21 mouse cellular contexts compared by ENCODE assay signal in genomic region chr14:98864001-98864400, GRCm38 (mm10).
DNase-seq lines count a peak whose midpoint lies in the region; ATAC-seq and TF ChIP-seq lines count a peak whose summit lies in the region.
"Had no signal": no experiment of that assay in that cellular context is flagged by ENCODE, and none has a peak within 500 bp of the region (broad histone marks: within the 10 kb centered on the region; RNA-seq: fewer than 3 reads in every experiment).

No protein-coding gene starts in this region.

- H3K4me1 ChIP-seq in limb, embryonic 12.5 days (replicated peaks): peaks cover 17% of the 10 kb centered on the region
- peaks cover 14% of the 10 kb centered on the region; the same call in 1 of the 2 replicates for H3K4me1 ChIP-seq in limb, embryonic 10.5 days
- no peaks in the 10 kb centered on the region for H3K4me1 ChIP-seq in thymus, adult 2 months (replicated peaks; ENCODE audit: control insufficient read depth, insufficient read depth, low read length)
- H3K4me1 ChIP-seq: forebrain, embryonic 15.5 days; heart, embryonic 10.5 days; liver, embryonic 13.5 days; stomach, embryonic 15.5 days had no signal

- peaks cover 7% of the 10 kb centered on the region for H3K27me3 ChIP-seq in limb, embryonic 12.5 days
- peaks cover 13% of the 10 kb centered on the region; the same call in 1 of the 2 replicates for H3K27me3 ChIP-seq in limb, embryonic 10.5 days (ENCODE audit: low read depth, poor library complexity, severe bottlenecking)
- H3K27me3 ChIP-seq in thymus, adult 2 months (ENCODE audit: control insufficient read depth, insufficient read depth, low read length): no peaks in the 10 kb centered on the region
- H3K27me3 ChIP-seq: CH12.LX; liver, embryonic 13.5 days; stomach, embryonic 15.5 days had no signal

- no peaks in the 10 kb centered on the region for H3K9me3 ChIP-seq in limb, embryonic 12.5 days
- no peaks in the 10 kb centered on the region for H3K9me3 ChIP-seq in limb, embryonic 10.5 days (replicated peaks)
- H3K9me3 ChIP-seq: forebrain, embryonic 15.5 days; heart, embryonic 10.5 days; hindbrain, embryonic 10.5 days; liver, embryonic 13.5 days; midbrain, embryonic 10.5 days; stomach, embryonic 15.5 days had no signal

- H3K27ac ChIP-seq in limb, embryonic 12.5 days: no peak overlapping the region
- no peak overlapping the region for H3K27ac ChIP-seq in limb, embryonic 10.5 days
- no peak overlapping the region for H3K27ac ChIP-seq in thymus, adult 2 months (ENCODE audit: control insufficient read depth, insufficient read depth, low read length)
- H3K27ac ChIP-seq: forebrain, embryonic 15.5 days; heart, embryonic 10.5 days; hindbrain, embryonic 10.5 days; hindbrain, postnatal 0 days; liver, embryonic 13.5 days; midbrain, embryonic 10.5 days; stomach, embryonic 15.5 days had no signal

- no peak for DNase-seq in limb, embryonic 10.5 days (ENCODE audit: low spot score)
- peak; percentile 82 for DNase-seq in kidney, adult 9 months
- DNase-seq in kidney, postnatal 25 days: peak; percentile 53 to 67
- no peak for DNase-seq in thymus, adult 2 months
- DNase-seq in layer of hippocampus, postnatal 14 days (ENCODE audit: low spot score in 2 of 2): no peak
- no peak for DNase-seq in thymus, postnatal 0 days (ENCODE audit: low spot score)
- DNase-seq: cerebellum, adult 2 months; cerebellum, postnatal 36 days; gastrocnemius, postnatal 25 days; liver, embryonic 13.5 days; right cerebral cortex, postnatal 25 days had no signal

- H3K4me3 ChIP-seq in limb, embryonic 12.5 days (replicated peaks): no peak overlapping the region
- no peak overlapping the region for H3K4me3 ChIP-seq in limb, embryonic 10.5 days
- H3K4me3 ChIP-seq in thymus, adult 2 months (ENCODE audit: control insufficient read depth, insufficient read depth, low read length): no peak overlapping the region
- H3K4me3 ChIP-seq: erythroblast, embryonic 14.5 days; forebrain, embryonic 15.5 days; heart, embryonic 10.5 days; hindbrain, embryonic 10.5 days; liver, embryonic 13.5 days; midbrain, embryonic 10.5 days; stomach, embryonic 15.5 days had no signal

- TF ChIP-seq CTCF in thymus, adult 2 months (IDR thresholded peaks at IDR 0.05; ENCODE audit: borderline replicate concordance, control insufficient read depth, extremely low read depth, insufficient read depth, low read length, poor library complexity): no peak

- ATAC-seq in limb, embryonic 12.5 days (ENCODE audit: insufficient number of reproducible peaks, insufficient read depth, low FRiP score, low TSS enrichment, low read depth): no peak
- 0 out of 2 replicates have a peak, but pooled peaks have one; percentile 30 for ATAC-seq in granulocyte monocyte progenitor cell, adult 5-6 weeks (replicated peaks; ENCODE audit: poor library complexity, severe bottlenecking)
- ATAC-seq: forebrain, embryonic 15.5 days; hindbrain, postnatal 0 days had no signal

- TF ChIP-seq POLR2A in thymus, adult 2 months (IDR thresholded peaks at IDR 0.05; ENCODE audit: control insufficient read depth, extremely low read depth, insufficient read depth, low read length, poor library complexity): no peak

- no peak overlapping the region for H3K9ac ChIP-seq in limb, embryonic 12.5 days (replicated peaks)
- H3K9ac ChIP-seq: forebrain, embryonic 15.5 days; liver, embryonic 13.5 days; stomach, embryonic 15.5 days had no signal

- WGBS in limb, embryonic 12.5 days: 70% methylated on average over 6 of the region's 6 CpGs
- 88% methylated on average over 6 of the region's 6 CpGs for WGBS in limb, embryonic 10.5 days
- 87% methylated on average over 6 of the region's 6 CpGs for WGBS in thymus, adult 2 months

- H3K4me2 ChIP-seq in limb, embryonic 12.5 days: 0 out of 2 replicates have a peak overlapping the region, but pooled peaks have one; percentile 17
- H3K4me2 ChIP-seq: forebrain, embryonic 15.5 days; liver, embryonic 13.5 days; stomach, embryonic 15.5 days had no signal

- H3K36me3 ChIP-seq in limb, embryonic 12.5 days: no peaks in the 10 kb centered on the region
- H3K36me3 ChIP-seq in limb, embryonic 10.5 days: no peaks in the 10 kb centered on the region
- no peaks in the 10 kb centered on the region for H3K36me3 ChIP-seq in thymus, adult 2 months (ENCODE audit: control insufficient read depth, insufficient read depth, low read length)
- H3K36me3 ChIP-seq: forebrain, embryonic 15.5 days; heart, embryonic 10.5 days; hindbrain, embryonic 10.5 days; liver, embryonic 13.5 days; midbrain, embryonic 10.5 days; stomach, embryonic 15.5 days had no signal

Comparison
In these comparisons a context has a peak if more than half of its experiments do, and no peak if none do; other contexts are left out.
1. DNase-seq: peak in kidney, adult 9 months (single experiment) and kidney, postnatal 25 days (2 of 2); none in limb, embryonic 10.5 days (single experiment), thymus, adult 2 months (single experiment), layer of hippocampus, postnatal 14 days (0 of 2) and thymus, postnatal 0 days (single experiment).